Mouse (Mus musculus) stomach, postnatal 0 days (tissue): ENCODE data around the gene Asb14. TPM values are rescaled to one million over a fixed set of nuclear protein-coding genes. Genes with fewer than 3 reads are reported as not detected.

Experiments
- ATAC-seq: fragments of 200-750 bp; cut with Nextera tagmentation; 2 replicates; pipeline ENCODE4 v1.8.0; 2017; ENCODE audit not compliant: low FRiP score, low TSS enrichment
- DNase-seq: peaks from one replicate; pipeline ENCODE4 v3.0.0-alpha.2; 2016; ENCODE audit warnings: low spot score
- H3K27ac ChIP-seq: fragments of 300-500 bp; sonication (generic); replicated peaks from 2 replicates; pipeline ENCODE4 v1.5.1; 2014; ENCODE audit warnings: mild to moderate bottlenecking, control low read depth
- H3K27me3 ChIP-seq: fragments of 300-500 bp; sonication (generic); 2 replicates; pipeline ENCODE4 v1.6.1; 2014; ENCODE audit warnings: low read length; ENCODE audit not compliant: control insufficient read depth, insufficient read depth
- H3K36me3 ChIP-seq: fragments of 300-500 bp; sonication (generic); 2 replicates; pipeline ENCODE4 v1.6.1; 2014; ENCODE audit warnings: low read length, mixed read lengths; ENCODE audit not compliant: control insufficient read depth, insufficient read depth
- H3K4me1 ChIP-seq: fragments of 300-500 bp; sonication (generic); replicated peaks from 2 replicates; pipeline ENCODE4 v1.6.1; 2014; ENCODE audit warnings: antibody characterized with exemption; ENCODE audit not compliant: control insufficient read depth, insufficient read depth
- H3K4me2 ChIP-seq: fragments of 300-500 bp; sonication (generic); replicated peaks from 2 replicates; pipeline ENCODE4 v1.6.1; 2014; ENCODE audit warnings: low read depth, mild to moderate bottlenecking, control low read depth, moderate library complexity
- H3K4me3 ChIP-seq: fragments of 300-500 bp; sonication (generic); 2 replicates; pipeline ENCODE4 v1.5.1; 2014; ENCODE audit warnings: low read depth, low read length, control low read depth
- H3K9ac ChIP-seq: fragments of 300-500 bp; sonication (generic); 2 replicates; pipeline ENCODE4 v1.6.1; 2014; ENCODE audit warnings: mild to moderate bottlenecking, low read length, control low read depth, mixed read lengths
- H3K9me3 ChIP-seq: fragments of 300-500 bp; sonication (generic); 2 replicates; pipeline ENCODE4 v1.6.1; 2016; ENCODE audit warnings: low read length; ENCODE audit not compliant: control insufficient read depth
- CTCF ChIP-seq: IDR thresholded peaks from 2 replicates; pipeline ENCODE4 v1.5.1; 2016; ENCODE audit warnings: antibody characterized with exemption, low read depth, mild to moderate bottlenecking, moderate library complexity
- EP300 ChIP-seq: optimal IDR thresholded peaks from 2 replicates; pipeline ENCODE3; 2016; ENCODE audit warnings: antibody characterized with exemption
- WGBS: fragments of 180-500 bp; shearing (Covaris S2); extraction: QIAGEN DNeasy Blood & Tissue Kit; methylation state at CpG from one replicate; pipeline ENCODE4 v1.1.7; 2014; 5-methylcytosine and 5-hydroxymethylcytosine counted together
- polyA plus RNA-seq: library from polyadenylated mRNA; unstranded; fragments of >200 nt; fragmentation: Nextera tagmentation; extraction: Ambion mirVana; gene quantifications from 2 replicates; pipeline ENCODE4 v1.2.1, GENCODE M21; 2015

Gene Asb14
- polyA plus RNA-seq, 1 experiment from 2014 or later, result 0.12 TPM

- H3K36me3 ChIP-seq, result no peaks in the 10 kb centered on the region
- H3K9ac ChIP-seq, result no peak overlapping the region
- TF ChIP-seq CTCF (no peak), EP300 (no peak)
- no peak for ATAC-seq
- H3K9me3 ChIP-seq, result no peaks in the 10 kb centered on the region
- H3K27ac ChIP-seq, result no peak overlapping the region
- no peaks in the 10 kb centered on the region for H3K4me1 ChIP-seq
- no peak for DNase-seq
- H3K27me3 ChIP-seq, result no peaks in the 10 kb centered on the region
- H3K4me2 ChIP-seq, result no peak overlapping the region
- 86% methylated on average over 5 of the region's 5 CpGs for WGBS
- no peak overlapping the region for H3K4me3 ChIP-seq
Observed at GRCm38 (mm10) chr14:26868299-26868698, 26.1 kb upstream of the Asb14 start.

DNA sequence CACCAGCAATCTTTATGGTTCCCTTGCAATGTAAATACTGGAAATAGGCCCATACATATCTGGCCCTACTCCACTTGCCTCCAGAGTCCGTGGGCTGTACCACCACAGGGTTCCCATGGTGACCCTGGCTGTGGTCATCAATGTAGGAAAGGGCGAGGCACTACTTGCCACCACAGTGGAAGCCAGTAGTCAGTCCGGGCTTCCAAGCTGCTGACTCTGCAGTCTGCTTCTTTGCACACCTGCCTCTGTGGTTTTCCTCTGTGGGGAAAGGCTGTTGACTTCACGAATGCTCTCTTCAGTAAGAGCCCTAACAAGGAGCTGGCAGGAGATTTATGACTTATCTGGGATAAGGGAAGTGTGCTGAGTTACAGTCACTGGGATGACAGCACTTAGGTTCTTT, 15.6 kb upstream of the Asb14 start:
- no peak overlapping the region for H3K4me3 ChIP-seq
- no peak overlapping the region for H3K9ac ChIP-seq
- H3K36me3 ChIP-seq, result no peaks in the 10 kb centered on the region
- H3K27ac ChIP-seq, result no peak overlapping the region
- no peaks in the 10 kb centered on the region for H3K4me1 ChIP-seq
- TF ChIP-seq EP300 (no peak), CTCF (no peak)
- 55% methylated on average over 4 of the region's 4 CpGs for WGBS
- ATAC-seq (no peak), DNase-seq (no peak)
- no peaks in the 10 kb centered on the region for H3K9me3 ChIP-seq
- H3K27me3 ChIP-seq, result no peaks in the 10 kb centered on the region
- no peak overlapping the region for H3K4me2 ChIP-seq

GRCm38 (mm10) chr14:26879976-26880375, 14.4 kb upstream of the Asb14 start:
- TF ChIP-seq CTCF (no peak), EP300 (no peak)
- no peak overlapping the region for H3K4me2 ChIP-seq
- ATAC-seq (no peak), DNase-seq (no peak)
- H3K9ac ChIP-seq, result no peak overlapping the region
- H3K36me3 ChIP-seq, result no peaks in the 10 kb centered on the region
- H3K27ac ChIP-seq, result no peak overlapping the region
- H3K9me3 ChIP-seq, result no peaks in the 10 kb centered on the region
- 74% methylated on average over 2 of the region's 2 CpGs for WGBS
- H3K4me3 ChIP-seq, result no peak overlapping the region
- H3K27me3 ChIP-seq, result no peaks in the 10 kb centered on the region
- H3K4me1 ChIP-seq, result no peaks in the 10 kb centered on the region

- Histone ChIP-seq H3K4me1 (no peaks in the 10 kb centered on the region), H3K36me3 (no peaks in the 10 kb centered on the region), H3K4me3 (no peak overlapping the region), H3K27me3 (no peaks in the 10 kb centered on the region), H3K9me3 (no peaks in the 10 kb centered on the region), H3K4me2 (no peak overlapping the region), H3K27ac (no peak overlapping the region), H3K9ac (no peak overlapping the region)
- DNase-seq, result peak; percentile 17
- no peak for ATAC-seq
- no peak for TF ChIP-seq EP300
- TF ChIP-seq CTCF, result no peak
- WGBS, result 62% methylated on average over 5 of the region's 5 CpGs
Observed at GRCm38 (mm10) chr14:26881700-26882099, 12.7 kb upstream of the Asb14 start.

DNA sequence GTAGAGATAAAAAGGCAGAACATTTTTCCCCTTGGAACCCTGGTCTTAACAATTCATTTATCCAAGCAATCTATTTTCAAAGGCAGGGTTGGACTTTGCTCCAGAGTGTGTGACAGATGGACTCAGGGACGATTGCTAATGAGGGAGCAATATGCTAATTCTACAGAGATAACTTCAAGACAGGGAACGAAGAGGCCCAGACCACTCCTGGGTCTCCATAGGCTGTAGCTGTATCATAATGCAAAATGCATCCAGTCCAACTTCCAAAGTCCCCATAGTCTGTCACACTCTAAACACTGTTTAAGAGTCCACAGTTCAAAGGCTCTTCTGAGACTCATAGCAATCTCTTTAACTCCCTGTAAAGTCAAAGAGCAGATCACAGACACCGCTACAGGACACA, 7.1 kb upstream of the Asb14 start:
- Histone ChIP-seq H3K4me1 (no peaks in the 10 kb centered on the region), H3K27ac (no peak overlapping the region), H3K4me3 (no peak overlapping the region), H3K9me3 (no peaks in the 10 kb centered on the region), H3K9ac (no peak overlapping the region), H3K36me3 (no peaks in the 10 kb centered on the region), H3K27me3 (no peaks in the 10 kb centered on the region), H3K4me2 (no peak overlapping the region)
- 51% methylated on average over 3 of the region's 3 CpGs for WGBS
- DNase-seq (no peak), ATAC-seq (no peak)
- TF ChIP-seq EP300 (no peak), CTCF (no peak)

DNA sequence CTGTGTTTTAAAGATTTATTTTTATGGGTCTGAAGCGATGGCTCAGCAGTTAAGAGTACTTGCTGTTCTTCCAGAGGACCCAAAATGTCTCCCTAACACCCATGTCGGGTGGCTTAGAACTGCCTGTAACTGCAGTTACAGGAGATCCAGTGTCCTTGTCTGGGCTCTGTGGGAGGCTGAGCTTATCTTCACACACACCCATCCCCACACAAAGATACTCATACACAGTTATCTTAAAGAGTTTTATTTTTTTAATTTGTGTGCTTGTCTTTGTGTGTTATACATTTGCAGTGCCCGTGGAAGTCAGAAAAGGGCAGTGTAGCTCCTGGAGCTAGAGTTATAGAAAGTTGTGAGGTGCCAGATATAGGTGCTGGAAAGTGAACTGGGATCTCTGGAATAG, 3.6 kb upstream of the Asb14 start:
- H3K36me3 ChIP-seq, result no peaks in the 10 kb centered on the region
- no peak overlapping the region for H3K4me3 ChIP-seq
- H3K27ac ChIP-seq, result no peak overlapping the region
- TF ChIP-seq EP300 (no peak), CTCF (no peak)
- no peaks in the 10 kb centered on the region for H3K9me3 ChIP-seq
- H3K4me2 ChIP-seq, result no peak overlapping the region
- H3K9ac ChIP-seq, result no peak overlapping the region
- no peaks in the 10 kb centered on the region for H3K4me1 ChIP-seq
- no peaks in the 10 kb centered on the region for H3K27me3 ChIP-seq
- DNase-seq (no peak), ATAC-seq (no peak)
- 84% methylated on average over 3 of the region's 3 CpGs for WGBS
